Mouse (Mus musculus) erythroblast, adult 5-6 weeks (primary cell): ENCODE data around the gene Crtc3. TPM values are rescaled to one million over a fixed set of nuclear protein-coding genes. Genes with fewer than 3 reads are reported as not detected.

Experiments
- ATAC-seq: replicated peaks from 2 replicates; pipeline ENCODE4 v1.8.0; 2016; ENCODE audit warnings: moderate number of reproducible peaks, mild to moderate bottlenecking, moderate TSS enrichment, inconsistent platforms; ENCODE audit not compliant: poor library complexity, low FRiP score, severe bottlenecking
- total RNA-seq, 2 experiments: library from RNA; stranded (forward) in 1 of 2; stranded (reverse) in 1 of 2; fragments of 150-400 nt in 1 of 2; fragments of 200-764, 138-1000 nt in 1 of 2; gene quantifications; 2 replicates each; pipeline versions ENCODE4 v1.2.3 to v1.2.4; 2015 to 2017; ENCODE audit warnings: low replicate concordance in 2 of 2

The Crtc3 gene
- total RNA-seq, 2 experiments from 2014 or later = 1.5 to 11.8 TPM

- no peak for ATAC-seq
Observed at GRCm38 (mm10) chr7:80612191-80612787, 76.4 kb downstream of the Crtc3 start.

- no peak for ATAC-seq
Observed at GRCm38 (mm10) chr7:80611646-80612045, 77.0 kb downstream of the Crtc3 start.

- no peak for ATAC-seq
Observed at GRCm38 (mm10) chr7:80607503-80607902, 81.2 kb downstream of the Crtc3 start.

DNA sequence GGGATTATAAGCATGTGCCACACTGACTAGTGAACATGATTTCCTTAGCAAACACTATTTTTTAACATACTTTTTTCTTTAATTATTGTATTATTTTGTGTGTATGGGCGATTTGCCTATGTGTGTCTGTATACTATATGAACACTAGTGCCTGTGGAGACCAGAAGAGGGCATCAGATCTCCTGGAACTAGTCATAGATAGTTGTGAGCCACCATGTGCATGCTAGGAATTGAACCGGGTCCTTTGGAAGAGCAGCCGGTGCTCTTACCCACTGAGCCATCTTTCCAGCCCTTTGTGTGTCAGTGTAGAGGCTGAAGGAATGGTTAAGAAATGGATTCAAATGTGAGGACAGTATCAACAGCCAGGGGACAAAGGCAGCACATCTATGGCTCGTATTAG lies 82.2 kb downstream of the Crtc3 start:
- no peak for ATAC-seq

GRCm38 (mm10) chr7:80605557-80605930 lies 83.1 kb downstream of the Crtc3 start:
- no peak for ATAC-seq

- ATAC-seq = no peak
Observed at GRCm38 (mm10) chr7:80604908-80605556, 83.6 kb downstream of the Crtc3 start.

- no peak for ATAC-seq
Observed at GRCm38 (mm10) chr7:80602574-80602973, 86.1 kb downstream of the Crtc3 start.

DNA sequence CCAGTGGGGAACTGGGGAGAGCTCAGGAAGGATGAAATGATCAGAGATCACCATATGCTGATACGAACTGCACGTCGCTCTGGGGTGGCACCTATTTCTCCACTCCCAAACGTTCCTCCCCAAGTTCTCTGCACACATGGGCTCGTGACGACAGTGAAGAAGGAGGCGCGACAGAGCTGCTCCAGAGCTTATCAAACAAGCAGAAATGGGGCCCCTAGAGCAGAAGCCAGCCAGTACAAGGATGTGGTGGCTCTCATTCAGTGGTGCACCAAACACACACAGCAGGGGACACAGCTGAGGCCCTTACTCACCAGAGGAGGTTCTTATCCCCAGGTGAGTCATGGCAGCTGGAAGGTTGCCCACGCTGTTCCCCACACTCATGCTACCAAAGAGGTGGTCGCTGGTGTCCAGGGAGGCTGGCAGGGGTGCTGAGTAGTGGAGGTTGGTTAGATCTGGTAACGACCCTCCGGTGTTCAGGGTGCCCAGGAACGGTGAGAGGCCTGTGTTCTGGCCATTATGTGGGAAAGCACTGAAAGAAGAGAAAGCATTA lies 90.2 kb downstream of the Crtc3 start:
- ATAC-seq = no peak

DNA sequence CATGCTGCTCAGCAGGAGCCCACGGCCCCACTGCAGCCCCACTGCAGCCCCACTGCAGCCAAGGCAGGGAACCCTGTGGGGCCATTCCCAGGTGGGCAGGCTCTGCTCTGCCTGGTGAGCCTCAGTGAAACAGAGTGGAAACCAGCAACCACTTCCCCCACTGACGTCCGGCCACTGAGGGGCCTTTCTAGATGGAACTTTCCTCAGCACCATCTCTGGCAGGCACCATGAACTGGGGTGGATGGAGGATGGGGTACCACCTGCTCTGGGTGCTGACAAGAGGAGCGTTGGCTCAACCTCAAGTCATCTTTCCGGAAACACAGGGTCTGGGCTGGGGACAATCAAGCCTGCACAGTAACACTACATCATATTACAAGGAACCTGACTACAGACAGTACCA lies 90.8 kb downstream of the Crtc3 start:
- ATAC-seq = no peak

- ATAC-seq = no peak
Observed at GRCm38 (mm10) chr7:80589054-80589746, 99.5 kb downstream of the Crtc3 start.

GRCm38 (mm10) chr7:80587684-80588083 lies 101.0 kb downstream of the Crtc3 start:
- no peak for ATAC-seq

DNA sequence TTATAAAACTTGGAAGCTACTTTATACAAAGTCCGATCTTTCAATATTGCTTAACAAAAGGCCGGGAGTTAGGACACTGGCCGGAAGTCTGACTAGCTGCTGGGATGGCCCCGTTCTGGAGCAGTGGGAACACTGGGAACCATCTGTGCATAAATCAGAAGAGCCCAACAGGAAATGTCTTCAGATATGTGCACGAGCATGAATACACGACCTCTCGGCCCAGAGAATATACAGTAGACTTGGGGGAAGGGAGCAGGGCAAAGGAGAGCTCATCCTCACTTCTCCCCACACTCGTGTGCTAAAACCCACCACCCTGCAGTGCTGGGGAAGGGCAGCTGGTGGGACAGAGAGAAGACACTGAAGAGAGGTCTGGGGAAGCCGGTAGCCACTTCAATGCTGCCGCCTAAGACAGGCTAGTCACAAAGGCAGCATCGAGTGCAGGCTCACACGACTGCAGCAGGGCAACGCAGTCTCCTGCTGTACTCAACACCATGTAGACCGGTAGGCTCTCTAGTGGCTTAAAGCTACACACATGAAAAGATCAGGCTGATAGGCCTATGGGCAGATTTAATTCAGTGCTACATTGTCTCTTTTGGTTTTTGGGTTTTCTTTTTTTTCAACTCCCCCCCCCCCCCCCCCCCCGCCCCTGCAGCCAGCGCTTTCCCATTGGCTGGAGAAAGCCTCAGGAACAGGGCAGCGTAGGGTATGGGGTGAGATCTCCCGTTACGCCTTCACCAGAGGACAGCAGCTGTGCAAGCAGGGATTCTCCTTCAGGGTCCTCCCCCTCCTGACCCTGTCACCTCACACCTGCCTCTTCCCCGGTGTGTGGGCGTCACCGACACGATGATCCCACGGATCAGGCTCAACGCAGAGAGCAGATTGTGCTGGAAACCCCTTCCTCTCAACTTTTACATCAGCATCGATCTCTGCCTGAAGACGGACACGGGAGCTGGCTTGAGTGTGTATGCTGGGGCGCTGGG lies 101.7 kb downstream of the Crtc3 start:
- no peak for ATAC-seq

GRCm38 (mm10) chr7:80586161-80586560 lies 102.5 kb downstream of the Crtc3 start:
- no peak for ATAC-seq

- ATAC-seq = no peak
Observed at GRCm38 (mm10) chr7:80585380-80585779, 103.3 kb downstream of the Crtc3 start.

- peak; percentile 36; the same call in 1 of the 2 replicates for ATAC-seq
Observed at GRCm38 (mm10) chr7:80583981-80584380, 104.7 kb downstream of the Crtc3 start.

DNA sequence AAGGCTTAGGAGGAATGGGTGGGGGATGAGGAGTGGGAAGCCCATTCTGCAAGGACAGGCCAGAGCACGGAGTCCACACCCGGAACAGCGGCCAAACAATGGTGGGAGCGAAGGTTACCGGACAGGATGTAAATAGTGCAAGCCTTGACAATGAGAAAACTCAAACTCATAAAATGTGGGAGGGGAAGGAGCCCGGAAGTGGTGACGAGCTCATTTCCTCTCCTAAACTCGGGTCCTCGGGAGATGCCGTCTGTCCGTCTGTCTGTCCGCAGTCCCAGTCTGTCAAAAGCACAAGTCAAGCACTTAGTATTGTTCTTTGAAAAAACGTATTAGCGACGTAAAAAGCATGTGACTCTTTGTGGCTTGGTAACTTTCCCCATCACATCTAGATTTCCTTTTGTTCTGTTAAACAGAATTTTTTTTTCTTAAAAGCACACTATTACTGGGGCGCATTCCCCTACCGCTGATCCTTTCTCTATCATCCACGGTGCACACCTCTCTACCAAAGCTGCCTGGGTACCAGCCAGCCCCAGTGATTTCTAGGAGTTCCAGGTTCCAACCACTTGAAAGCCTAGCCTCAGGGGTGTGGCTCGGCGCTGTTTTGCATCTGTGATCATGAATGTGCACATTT lies 105.7 kb downstream of the Crtc3 start:
- no peak for ATAC-seq

- no peak for ATAC-seq
Observed at GRCm38 (mm10) chr7:80580368-80580767, 108.3 kb downstream of the Crtc3 start.

DNA sequence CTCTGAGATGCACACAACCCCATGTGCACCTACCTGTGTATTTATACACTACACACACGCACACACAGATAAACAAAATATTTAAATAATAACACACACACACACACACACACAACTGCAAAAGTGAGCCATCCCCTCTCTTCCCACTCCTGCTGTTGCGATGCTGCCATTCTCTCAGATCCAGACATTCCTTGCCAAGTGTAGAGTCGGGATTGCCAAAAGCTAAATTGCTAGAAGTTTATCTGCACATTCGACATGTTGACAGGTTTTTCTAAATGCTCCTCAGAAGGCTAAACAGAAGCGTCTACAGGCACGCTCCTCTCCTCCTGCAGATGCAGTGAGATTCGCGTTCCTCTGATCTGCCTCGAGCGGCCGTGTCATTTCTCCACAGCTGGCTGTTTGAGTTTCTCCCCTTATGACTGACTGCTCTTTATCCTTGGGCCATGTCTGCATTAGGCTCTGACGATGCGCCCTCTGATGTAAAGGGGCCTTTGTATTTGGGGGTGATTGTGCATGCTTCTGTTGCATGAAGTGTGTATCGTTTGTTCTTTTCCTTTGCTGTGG lies 111.2 kb downstream of the Crtc3 start:
- no peak for ATAC-seq

GRCm38 (mm10) chr7:80576626-80577025 lies 112.1 kb downstream of the Crtc3 start:
- ATAC-seq = no peak
